Mouse (Mus musculus) large intestine, adult 2 months (tissue): Measurements from ENCODE around the gene Ano4. TPM values are rescaled to one million over a fixed set of nuclear protein-coding genes. Genes with fewer than 3 reads are reported as not detected.
A peak's percentile ranks its signal among the peaks of the same experiment; 100 is the strongest.

ENCODE experiments used
- DNase-seq: peaks from one replicate; pipeline ENCODE4 v3.0.0-alpha.2; 2012; ENCODE audit warnings: low read depth, low spot score
- WGBS: fragments of 180-500 bp; shearing (Covaris S2); methylation state at CpG from one replicate; pipeline ENCODE4 v1.1.7; 2018; 5-methylcytosine and 5-hydroxymethylcytosine counted together
- polyA plus RNA-seq: library from polyadenylated mRNA; depleted of rRNA; stranded (reverse); fragments of >200 nt; gene quantifications from 2 replicates; pipeline ENCODE4 v1.2.3, GENCODE M21; 2012; rRNA removed

Ano4 gene
- polyA plus RNA-seq, 1 experiment = 0.05 TPM

DNA sequence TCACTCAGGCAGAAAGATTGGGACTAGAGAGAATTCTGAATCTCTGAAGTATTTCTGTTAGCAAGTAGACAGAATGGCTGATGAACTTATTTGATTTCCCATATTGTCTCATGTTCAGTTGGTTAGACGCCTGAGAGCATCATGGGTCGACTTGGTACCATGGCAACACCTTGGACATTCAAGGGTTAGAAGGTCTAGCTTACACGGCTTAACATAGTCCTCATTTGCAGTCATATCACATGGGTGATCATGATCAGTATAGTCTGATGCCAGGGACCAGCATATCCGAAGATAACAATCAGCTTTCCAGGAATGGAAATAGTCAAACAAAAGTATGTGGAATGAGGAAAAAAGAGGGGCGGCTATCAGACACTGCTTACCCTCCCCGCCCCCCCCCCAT, 365.6 kb downstream of the Ano4 start:
- 76% methylated on average over 6 of the region's 6 CpGs for WGBS

DNA sequence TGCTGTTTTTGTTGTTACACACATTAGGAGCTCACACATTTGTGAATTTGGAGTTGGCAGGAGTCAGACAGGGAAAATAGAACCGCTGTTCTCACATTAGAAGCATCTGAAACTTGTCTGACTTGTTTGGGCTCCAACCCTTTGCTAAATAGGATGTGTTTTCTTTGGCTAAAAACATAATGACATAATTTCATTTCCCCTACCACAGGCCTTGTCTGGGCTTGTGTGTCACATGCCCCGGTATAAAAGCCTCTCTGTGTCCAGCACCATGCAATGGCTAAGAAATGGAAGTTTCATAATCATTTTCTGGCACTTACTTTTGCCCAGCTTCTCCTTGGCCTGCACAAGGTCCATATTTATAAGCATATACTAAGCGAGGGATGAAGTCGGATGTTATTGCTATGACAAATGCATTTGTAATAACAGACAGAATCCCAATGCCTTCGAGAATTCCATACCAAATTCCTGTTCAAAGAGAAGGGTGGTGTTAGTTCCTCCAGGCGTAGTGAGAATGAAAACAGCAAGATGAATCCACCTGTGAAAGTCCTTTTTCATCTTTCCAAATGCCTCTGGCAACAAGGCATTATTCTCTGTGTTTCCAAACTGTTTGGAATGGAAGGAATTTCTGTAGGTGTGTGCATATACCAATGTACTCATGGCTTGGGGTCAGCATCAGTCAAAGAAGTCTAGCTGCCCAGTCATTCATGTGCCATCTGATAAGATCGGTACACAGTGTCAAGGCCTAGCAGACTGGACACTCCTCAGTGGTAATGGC, 373.4 kb downstream of the Ano4 start:
- no peak for DNase-seq
- WGBS = 62% methylated on average over 7 of the region's 7 CpGs

More for the DNA sequence above, 365.6 kb downstream of the Ano4 start:
- no peak for DNase-seq

DNA sequence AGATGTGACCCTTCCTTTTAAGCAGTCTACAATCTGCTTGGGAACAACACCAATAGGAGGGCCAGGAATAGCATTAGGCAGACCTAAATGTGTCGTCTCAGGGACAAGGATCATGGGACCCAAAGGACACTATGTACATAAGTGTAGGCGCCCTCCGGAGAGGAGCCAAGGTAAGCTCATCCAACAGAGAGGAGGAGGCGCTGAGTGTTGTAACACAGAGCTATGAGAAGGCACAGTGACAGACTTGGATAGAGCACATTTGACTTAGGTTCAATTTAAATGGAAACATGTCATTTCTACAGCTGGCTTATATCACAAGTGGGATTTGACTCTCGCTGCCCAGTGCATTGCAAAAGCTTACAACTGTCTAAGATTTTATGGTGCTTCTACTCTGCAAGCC, 376.0 kb downstream of the Ano4 start:
- WGBS = 87% methylated on average over 5 of the region's 5 CpGs
- no peak for DNase-seq

DNA sequence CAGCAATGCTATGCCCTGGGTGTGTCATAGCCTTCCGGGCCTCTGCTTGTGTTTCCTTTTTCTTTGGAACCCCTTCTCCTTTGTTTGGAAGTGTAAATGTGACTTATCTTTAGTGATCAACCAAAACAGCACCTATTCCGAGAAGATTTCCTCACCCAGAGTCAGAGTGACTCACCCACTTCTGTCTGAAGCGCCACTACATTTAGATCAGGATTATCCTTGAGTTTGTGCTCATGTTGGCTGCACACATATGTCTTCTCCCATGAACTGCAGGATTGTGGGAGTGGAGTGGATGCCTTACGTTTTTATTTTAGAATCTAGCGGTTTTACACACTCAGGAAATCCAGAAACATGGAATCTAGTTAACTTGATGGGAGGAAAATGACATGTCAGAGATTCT, 383.8 kb downstream of the Ano4 start:
- DNase-seq = no peak
- 69% methylated on average over 5 of the region's 5 CpGs for WGBS

DNA sequence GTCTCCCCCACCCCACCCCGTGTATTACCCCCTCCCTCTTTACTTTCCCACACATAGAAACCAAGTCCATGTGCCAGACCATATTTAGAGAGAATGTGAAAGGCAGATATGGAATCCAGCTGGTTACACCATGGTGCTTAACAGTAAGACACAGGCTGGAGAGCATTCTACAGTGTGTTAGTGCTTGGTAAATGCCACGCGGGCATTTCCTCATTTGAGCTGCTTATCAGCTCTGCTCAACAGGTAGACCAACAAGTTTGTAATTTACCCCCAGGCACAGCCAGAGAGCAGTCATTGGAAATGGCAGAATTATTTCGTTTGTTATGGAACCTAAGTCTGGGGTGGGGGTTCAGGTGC, 394.3 kb downstream of the Ano4 start:
- no peak for DNase-seq
- WGBS = 33% methylated on average over 4 of the region's 4 CpGs

DNA sequence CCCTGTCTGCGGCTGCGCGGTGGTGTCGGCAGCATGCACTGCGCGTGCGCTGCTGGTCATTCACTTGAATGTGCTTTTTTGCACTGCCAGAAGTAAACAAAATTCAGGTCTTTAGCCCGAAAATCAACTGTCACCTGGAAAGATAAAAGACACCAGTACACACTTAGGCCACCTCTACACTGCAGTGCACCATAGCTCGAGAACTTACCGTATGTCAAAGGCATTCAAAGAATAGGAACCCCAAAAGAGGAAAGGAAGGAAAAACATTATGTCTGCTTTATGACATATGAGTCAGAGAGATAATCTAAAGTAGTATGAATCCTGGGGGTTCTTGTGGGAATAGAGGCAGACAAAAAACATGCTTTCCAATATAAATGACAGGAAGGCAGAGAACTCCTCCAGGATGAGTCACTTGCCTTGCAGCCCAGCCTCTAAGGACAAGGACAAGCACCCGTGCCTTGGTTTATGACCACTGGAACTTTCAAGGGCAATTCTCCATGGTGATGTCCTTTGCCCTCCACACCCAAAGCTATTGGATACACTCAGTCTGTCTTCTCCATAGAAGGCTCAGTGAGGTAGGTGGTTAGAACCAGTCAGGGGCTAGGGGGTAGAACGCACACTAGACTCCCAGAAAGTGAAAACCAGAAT, 394.8 kb downstream of the Ano4 start:
- DNase-seq = peak; percentile 57
- 76% methylated on average over 12 of the region's 12 CpGs for WGBS

Other genes with a start within 250 kb of the Ano4 start
- gene Gas2l3, start 99.2 kb upstream of the Ano4 start, polyA plus RNA-seq = 1.5 and 2.8 TPM in 2 replicates
- gene Nr1h4, start 188.8 kb upstream of the Ano4 start, polyA plus RNA-seq = 44.6 and 70.1 TPM in 2 replicates